Mouse (Mus musculus) midbrain, embryonic 16.5 days (tissue): Measurements from ENCODE around the gene Comtd1. TPM values are rescaled to one million over a fixed set of nuclear protein-coding genes. Genes with fewer than 3 reads are reported as not detected.

Experiments
- polyA plus RNA-seq: library from polyadenylated mRNA; unstranded; fragments of >200 nt; fragmentation: Nextera tagmentation; extraction: Ambion mirVana; gene quantifications from 2 replicates; pipeline ENCODE4 v1.2.1, GENCODE M21; 2015

Gene Comtd1
- polyA plus RNA-seq, 1 experiment from 2014 or later = 58.7 TPM

Other genes starting within 250 kb of the Comtd1 start
- 0.26 and 0.31 TPM in 2 replicates for gene Dupd1, start 134.4 kb downstream of the Comtd1 start, polyA plus RNA-seq
- gene Samd8, start 98.4 kb downstream of the Comtd1 start, polyA plus RNA-seq = 22.4 TPM in 2 replicates
- not detected in 2 replicates for gene Dusp13, start 97.8 kb downstream of the Comtd1 start, polyA plus RNA-seq
- gene Vdac2, start 23.7 kb downstream of the Comtd1 start, polyA plus RNA-seq = 291 and 294 TPM in 2 replicates
- gene Zfp503, start 140.6 kb upstream of the Comtd1 start, polyA plus RNA-seq = 4.0 and 4.4 TPM in 2 replicates
- 0.34 TPM in 1 of 2 replicates, not detected in the other for gene Lrmda, start 170.7 kb upstream of the Comtd1 start, polyA plus RNA-seq